Mouse (Mus musculus): Measurements from ENCODE around the gene Nos1. TPM values are rescaled to one million over a fixed set of nuclear protein-coding genes. Genes with fewer than 3 reads are reported as not detected.

Nos1 gene
- polyA plus RNA-seq, 1 experiment from 2014 or later: 7.8 TPM

DNA sequence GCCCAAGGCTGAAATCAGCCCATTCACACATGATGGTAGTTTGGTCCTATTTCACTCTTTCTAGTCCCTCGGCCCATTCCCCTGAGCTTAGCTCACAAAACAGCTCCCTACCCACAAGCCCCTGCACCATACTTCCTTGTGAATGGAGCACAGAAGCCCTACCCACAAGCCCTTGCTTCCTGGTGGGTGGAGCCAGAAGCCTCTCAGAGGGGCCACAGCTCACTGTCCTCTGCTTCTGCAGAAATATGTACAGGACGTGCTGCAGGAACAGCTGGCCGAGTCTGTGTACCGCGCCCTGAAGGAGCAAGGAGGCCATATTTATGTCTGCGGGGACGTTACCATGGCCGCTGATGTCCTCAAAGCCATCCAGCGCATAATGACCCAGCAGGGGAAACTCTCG, 168.6 kb downstream of the Nos1 start:
- Histone ChIP-seq H3K27me3 (replicated peaks; ENCODE audit: control insufficient read depth, insufficient read depth, low read length) (no peaks in the 10 kb centered on the region), H3K9ac (replicated peaks; ENCODE audit: low read depth, low read length) (no peak overlapping the region), H3K27ac (ENCODE audit: low read length) (no peak overlapping the region), H3K4me3 (replicated peaks; ENCODE audit: low read length) (no peak overlapping the region), H3K4me2 (ENCODE audit: low read length) (no peak overlapping the region), H3K36me3 (ENCODE audit: control insufficient read depth, insufficient read depth) (no peaks in the 10 kb centered on the region), H3K9me3 (ENCODE audit: control insufficient read depth, low read length) (no peaks in the 10 kb centered on the region), H3K4me1 (replicated peaks; ENCODE audit: control insufficient read depth, insufficient read depth, low read length) (no peaks in the 10 kb centered on the region)
- 80% methylated on average over 10 of the region's 10 CpGs for WGBS
- no peak for ATAC-seq

DNA sequence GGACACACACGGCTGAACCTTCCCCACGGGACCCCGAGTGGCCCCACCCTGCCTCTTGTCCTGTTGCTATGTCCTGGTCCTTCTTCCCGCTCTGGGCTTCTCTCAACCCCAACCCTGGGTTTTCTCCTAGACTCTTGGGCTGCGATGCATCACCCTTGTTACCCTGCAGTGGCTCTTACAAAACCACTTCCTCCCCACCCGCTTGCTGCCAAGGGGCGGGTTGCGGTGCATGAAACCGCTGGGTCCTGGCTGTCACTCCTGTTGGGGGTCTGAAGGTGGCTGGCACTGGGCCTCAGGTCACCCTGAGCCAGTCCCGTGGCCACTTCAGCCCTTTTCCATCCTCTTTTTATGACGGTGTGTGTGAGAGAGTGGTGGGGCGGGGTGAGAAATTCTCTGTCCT, 173.1 kb downstream of the Nos1 start:
- H3K9ac ChIP-seq (replicated peaks; ENCODE audit: low read depth, low read length): no peak overlapping the region

DNA sequence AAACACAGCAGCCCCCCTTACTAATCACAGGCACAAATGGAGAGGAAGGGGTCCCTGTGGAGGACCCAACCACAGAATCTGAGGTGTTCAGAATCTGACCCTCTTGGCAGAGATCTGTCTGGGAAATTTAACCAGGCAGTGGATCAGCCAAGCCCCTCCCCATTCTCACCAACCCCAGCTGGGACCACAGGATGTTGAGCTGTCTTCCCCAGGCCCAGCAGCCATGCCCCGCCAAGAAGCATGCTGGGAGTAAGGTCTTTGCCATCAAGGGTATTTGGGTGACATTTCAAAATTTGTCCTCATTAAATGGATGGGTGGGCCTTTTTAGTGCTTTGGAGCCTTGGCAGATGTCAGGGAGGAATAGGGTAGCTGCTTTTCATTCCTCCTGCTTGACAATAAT, 173.6 kb downstream of the Nos1 start:
- no peak overlapping the region for H3K4me3 ChIP-seq (replicated peaks; ENCODE audit: low read length)
- ATAC-seq: no peak
- 68% methylated on average over 1 of the region's 1 CpGs for WGBS

More for the DNA sequence above, 173.1 kb downstream of the Nos1 start:
- ATAC-seq: no peak
- Histone ChIP-seq H3K27ac (ENCODE audit: low read length) (no peak overlapping the region), H3K4me3 (replicated peaks; ENCODE audit: low read length) (no peak overlapping the region), H3K27me3 (replicated peaks; ENCODE audit: control insufficient read depth, insufficient read depth, low read length) (no peaks in the 10 kb centered on the region), H3K36me3 (ENCODE audit: control insufficient read depth, insufficient read depth) (no peaks in the 10 kb centered on the region), H3K4me1 (replicated peaks; ENCODE audit: control insufficient read depth, insufficient read depth, low read length) (no peaks in the 10 kb centered on the region), H3K9me3 (ENCODE audit: control insufficient read depth, low read length) (no peaks in the 10 kb centered on the region), H3K4me2 (ENCODE audit: low read length) (no peak overlapping the region)
- 85% methylated on average over 12 of the region's 12 CpGs for WGBS

DNA sequence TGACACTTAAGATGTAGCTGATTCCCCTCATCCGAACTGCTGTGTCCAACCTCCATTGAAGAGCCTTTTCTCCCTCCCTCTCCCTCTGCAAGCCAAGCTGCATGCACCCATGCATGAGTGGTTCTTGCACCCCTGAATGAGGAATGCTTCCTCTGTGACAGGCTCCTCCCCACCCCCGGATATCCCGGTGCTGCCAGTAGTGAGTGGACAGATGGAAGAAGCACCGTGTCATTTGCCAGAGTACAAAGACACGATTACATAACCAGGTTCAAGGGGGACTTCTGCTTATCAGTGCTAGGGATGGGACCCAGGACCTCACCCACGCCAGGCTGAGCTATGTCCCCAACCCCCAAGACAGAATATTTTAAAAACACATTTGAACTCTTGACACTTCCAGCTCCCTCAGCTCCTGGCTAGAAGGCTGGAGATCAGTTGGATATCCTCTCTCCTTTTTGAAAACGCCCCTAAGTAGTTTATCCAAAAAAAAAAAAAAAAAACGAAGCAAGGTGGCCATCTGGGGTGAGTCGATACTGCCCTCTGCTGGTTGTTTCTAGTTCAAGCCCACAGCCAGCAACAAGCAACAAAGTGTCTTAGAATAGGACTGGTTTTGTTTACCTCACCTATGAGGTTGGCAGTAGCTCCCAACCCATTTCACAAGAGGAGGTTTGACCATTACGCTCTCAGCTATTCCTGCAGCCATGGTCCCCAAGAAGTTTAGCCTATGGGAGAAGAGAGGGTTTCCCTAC, 175.0 kb downstream of the Nos1 start:
- no peaks in the 10 kb centered on the region for H3K27me3 ChIP-seq (replicated peaks; ENCODE audit: control insufficient read depth, insufficient read depth, low read length)
- no peaks in the 10 kb centered on the region for H3K4me1 ChIP-seq (replicated peaks; ENCODE audit: control insufficient read depth, insufficient read depth, low read length)
- H3K36me3 ChIP-seq (ENCODE audit: control insufficient read depth, insufficient read depth): no peaks in the 10 kb centered on the region
- no peak overlapping the region for H3K27ac ChIP-seq (ENCODE audit: low read length)
- no peak overlapping the region for H3K4me3 ChIP-seq (replicated peaks; ENCODE audit: low read length)
- H3K9ac ChIP-seq (replicated peaks; ENCODE audit: low read depth, low read length): no peak overlapping the region
- no peaks in the 10 kb centered on the region for H3K9me3 ChIP-seq (ENCODE audit: control insufficient read depth, low read length)
- no peak overlapping the region for H3K4me2 ChIP-seq (ENCODE audit: low read length)
- ATAC-seq: no peak
- 46% methylated on average over 10 of the region's 10 CpGs for WGBS

More for the DNA sequence above, 173.6 kb downstream of the Nos1 start:
- Histone ChIP-seq H3K27ac (ENCODE audit: low read length) (no peak overlapping the region), H3K9ac (replicated peaks; ENCODE audit: low read depth, low read length) (no peak overlapping the region), H3K4me2 (ENCODE audit: low read length) (no peak overlapping the region), H3K36me3 (ENCODE audit: control insufficient read depth, insufficient read depth) (no peaks in the 10 kb centered on the region), H3K27me3 (replicated peaks; ENCODE audit: control insufficient read depth, insufficient read depth, low read length) (no peaks in the 10 kb centered on the region), H3K9me3 (ENCODE audit: control insufficient read depth, low read length) (no peaks in the 10 kb centered on the region), H3K4me1 (replicated peaks; ENCODE audit: control insufficient read depth, insufficient read depth, low read length) (no peaks in the 10 kb centered on the region)

DNA sequence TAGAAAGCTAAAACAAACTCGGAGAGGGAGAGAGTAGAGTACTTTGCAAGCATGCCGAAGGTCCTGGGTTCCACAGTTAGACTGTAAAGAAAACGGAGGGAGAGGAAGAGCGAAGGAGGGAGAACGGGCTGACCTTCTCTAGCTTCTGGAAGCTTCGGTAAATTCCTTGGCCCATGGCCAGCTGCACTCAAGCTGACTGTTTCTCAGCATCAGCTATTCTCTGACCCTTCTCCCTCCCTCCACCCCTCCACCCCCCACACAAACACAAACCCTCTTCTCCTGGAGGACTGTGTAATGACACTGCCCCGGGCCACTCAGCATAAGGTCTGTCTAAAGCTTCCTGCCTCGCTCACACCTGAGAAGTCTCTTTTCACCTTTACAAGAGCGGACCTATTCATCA, 183.9 kb downstream of the Nos1 start:
- WGBS: 50% methylated on average over 9 of the region's 9 CpGs
- Histone ChIP-seq H3K9me3 (ENCODE audit: control insufficient read depth, low read length) (no peaks in the 10 kb centered on the region), H3K4me1 (replicated peaks; ENCODE audit: control insufficient read depth, insufficient read depth, low read length) (no peaks in the 10 kb centered on the region), H3K36me3 (ENCODE audit: control insufficient read depth, insufficient read depth) (no peaks in the 10 kb centered on the region), H3K4me2 (ENCODE audit: low read length) (no peak overlapping the region), H3K27ac (ENCODE audit: low read length) (no peak overlapping the region), H3K4me3 (replicated peaks; ENCODE audit: low read length) (no peak overlapping the region), H3K9ac (replicated peaks; ENCODE audit: low read depth, low read length) (no peak overlapping the region), H3K27me3 (replicated peaks; ENCODE audit: control insufficient read depth, insufficient read depth, low read length) (no peaks in the 10 kb centered on the region)
- no peak for ATAC-seq

DNA sequence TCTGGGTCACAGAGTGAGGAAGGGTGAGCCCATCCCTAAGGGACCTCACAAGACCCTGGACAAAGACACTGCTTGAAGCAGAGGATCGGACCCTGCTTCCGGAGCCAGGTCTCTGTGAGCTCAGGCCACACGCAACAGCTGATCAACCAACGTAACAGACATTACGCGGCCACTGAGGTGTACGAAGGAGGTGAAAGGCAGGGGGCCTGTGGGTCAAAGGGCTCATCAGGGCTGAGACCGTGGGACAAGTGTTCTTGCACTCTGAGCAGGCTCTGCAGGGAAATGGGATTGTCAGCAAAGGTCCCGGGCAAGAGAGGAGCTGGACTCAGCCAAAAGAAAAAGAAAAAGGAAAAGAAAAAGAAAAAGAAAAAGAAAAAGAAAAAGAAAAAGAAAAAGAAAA, 186.1 kb downstream of the Nos1 start:
- Histone ChIP-seq H3K27me3 (replicated peaks; ENCODE audit: control insufficient read depth, insufficient read depth, low read length) (no peaks in the 10 kb centered on the region), H3K27ac (ENCODE audit: low read length) (no peak overlapping the region), H3K4me3 (replicated peaks; ENCODE audit: low read length) (no peak overlapping the region), H3K9ac (replicated peaks; ENCODE audit: low read depth, low read length) (no peak overlapping the region), H3K9me3 (ENCODE audit: control insufficient read depth, low read length) (no peaks in the 10 kb centered on the region), H3K36me3 (ENCODE audit: control insufficient read depth, insufficient read depth) (no peaks in the 10 kb centered on the region), H3K4me2 (ENCODE audit: low read length) (no peak overlapping the region), H3K4me1 (replicated peaks; ENCODE audit: control insufficient read depth, insufficient read depth, low read length) (no peaks in the 10 kb centered on the region)
- 76% methylated on average over 9 of the region's 9 CpGs for WGBS
- no peak for ATAC-seq

DNA sequence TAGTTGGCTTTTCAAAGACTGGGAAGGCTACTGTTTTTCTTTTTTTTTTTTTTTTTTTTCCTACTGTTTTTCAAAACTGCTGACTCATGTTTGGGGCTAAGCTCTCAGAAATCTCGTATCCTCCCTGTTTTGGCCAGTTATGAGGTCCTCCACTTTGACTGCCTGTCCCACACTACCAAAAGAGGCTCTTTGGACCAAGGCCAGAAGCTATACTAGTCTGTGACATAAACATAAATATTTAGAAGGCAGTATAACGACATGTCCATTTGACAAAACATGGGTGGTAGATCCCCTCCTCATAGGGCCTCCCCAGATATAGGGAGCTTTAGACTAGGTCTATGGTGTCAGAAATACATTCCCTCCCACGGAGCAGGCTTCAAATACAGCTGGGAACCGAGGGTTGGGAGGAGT, 186.8 kb downstream of the Nos1 start:
- H3K27me3 ChIP-seq (replicated peaks; ENCODE audit: control insufficient read depth, insufficient read depth, low read length): no peaks in the 10 kb centered on the region
- no peak overlapping the region for H3K27ac ChIP-seq (ENCODE audit: low read length)
- no peak overlapping the region for H3K4me2 ChIP-seq (ENCODE audit: low read length)
- WGBS: 61% methylated on average over 4 of the region's 4 CpGs
- H3K4me3 ChIP-seq (replicated peaks; ENCODE audit: low read length): no peak overlapping the region
- H3K36me3 ChIP-seq (ENCODE audit: control insufficient read depth, insufficient read depth): no peaks in the 10 kb centered on the region
- H3K9me3 ChIP-seq (ENCODE audit: control insufficient read depth, low read length): no peaks in the 10 kb centered on the region
- no peaks in the 10 kb centered on the region for H3K4me1 ChIP-seq (replicated peaks; ENCODE audit: control insufficient read depth, insufficient read depth, low read length)
- no peak for ATAC-seq
- no peak overlapping the region for H3K9ac ChIP-seq (replicated peaks; ENCODE audit: low read depth, low read length)

DNA sequence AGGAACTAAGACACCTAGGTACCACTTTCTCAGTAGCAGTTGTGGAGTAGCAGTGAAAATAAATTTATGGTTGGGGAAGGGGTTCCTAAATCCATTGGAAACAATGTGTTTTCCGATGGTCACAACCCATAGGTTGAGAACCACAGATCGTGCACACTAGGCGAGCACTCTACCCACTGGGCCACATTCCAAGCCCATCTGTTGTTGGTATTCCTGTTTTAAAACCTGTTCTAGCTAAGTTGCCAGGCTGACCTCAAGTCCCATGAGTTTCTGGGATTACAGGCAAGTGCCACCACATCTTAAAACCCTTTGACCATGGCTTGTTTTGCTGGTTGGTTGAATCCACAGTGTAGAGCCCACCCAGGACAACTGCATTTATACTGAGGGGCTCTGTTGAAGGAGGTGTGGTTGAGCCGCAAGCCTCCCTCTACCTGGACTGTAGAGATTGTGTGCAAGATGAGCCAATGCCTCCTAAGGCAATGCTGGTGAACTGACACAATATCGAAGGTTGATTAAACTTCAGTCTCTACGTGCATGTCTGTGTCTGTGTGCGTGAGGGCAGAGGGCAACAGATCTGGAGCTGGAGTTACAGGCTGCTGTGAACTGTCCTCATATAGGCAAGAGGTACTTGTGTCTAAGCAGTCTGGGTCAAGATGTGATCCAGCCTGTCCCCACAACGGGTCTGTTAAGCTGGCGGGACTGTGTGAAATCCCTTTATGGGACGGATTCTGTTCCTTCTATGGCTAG, 189.0 kb downstream of the Nos1 start:
- Histone ChIP-seq H3K9me3 (ENCODE audit: control insufficient read depth, low read length) (no peaks in the 10 kb centered on the region), H3K27me3 (replicated peaks; ENCODE audit: control insufficient read depth, insufficient read depth, low read length) (no peaks in the 10 kb centered on the region), H3K4me3 (replicated peaks; ENCODE audit: low read length) (no peak overlapping the region), H3K4me2 (ENCODE audit: low read length) (no peak overlapping the region), H3K27ac (ENCODE audit: low read length) (no peak overlapping the region), H3K36me3 (ENCODE audit: control insufficient read depth, insufficient read depth) (no peaks in the 10 kb centered on the region), H3K4me1 (replicated peaks; ENCODE audit: control insufficient read depth, insufficient read depth, low read length) (no peaks in the 10 kb centered on the region), H3K9ac (replicated peaks; ENCODE audit: low read depth, low read length) (no peak overlapping the region)
- ATAC-seq: no peak
- WGBS: 92% methylated on average over 10 of the region's 10 CpGs

DNA sequence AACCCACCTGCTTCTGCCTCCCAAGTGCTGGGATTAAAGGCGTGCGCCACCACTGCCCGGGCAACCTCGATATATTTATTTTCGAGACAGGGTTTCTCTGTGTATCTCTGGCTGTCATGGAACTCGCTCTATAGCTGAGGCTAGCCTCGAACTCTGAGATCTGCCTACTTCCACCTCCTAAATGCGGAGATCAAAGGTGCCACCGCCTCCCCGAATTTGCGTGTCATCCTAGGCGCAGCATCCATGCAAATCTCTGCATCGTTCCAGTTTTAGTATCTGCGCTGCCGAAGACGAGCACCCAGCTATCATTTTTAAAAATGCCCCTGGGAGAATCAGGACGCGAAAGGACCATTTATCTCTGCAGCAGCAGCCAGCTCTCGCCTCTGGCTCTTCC, 195.4 kb downstream of the Nos1 start:
- Histone ChIP-seq H3K27ac (ENCODE audit: low read length) (peak overlapping the region; percentile 89), H3K4me1 (replicated peaks; ENCODE audit: control insufficient read depth, insufficient read depth, low read length) (peaks cover 26% of the 10 kb centered on the region), H3K9ac (replicated peaks; ENCODE audit: low read depth, low read length) (peak overlapping the region; percentile 100), H3K4me2 (ENCODE audit: low read length) (peak overlapping the region; percentile 79), H3K9me3 (ENCODE audit: control insufficient read depth, low read length) (no peaks in the 10 kb centered on the region), H3K36me3 (ENCODE audit: control insufficient read depth, insufficient read depth) (0 out of 2 replicates have a peak, but pooled peaks cover 4% of the 10 kb centered on the region), H3K27me3 (replicated peaks; ENCODE audit: control insufficient read depth, insufficient read depth, low read length) (no peaks in the 10 kb centered on the region), H3K4me3 (replicated peaks; ENCODE audit: low read length) (peak overlapping the region; percentile 99)
- 20% methylated on average over 19 of the region's 19 CpGs for WGBS
- no peak; the same call in 1 of the 2 replicates for ATAC-seq

All from forebrain, embryonic 16.5 days (tissue).